Mouse (Mus musculus): ENCODE data around the gene Ldb1.

- no peak for TF ChIP-seq EP300 (optimal IDR thresholded peaks at IDR 0.05)
- no peak for TF ChIP-seq CTCF (IDR thresholded peaks at IDR 0.05; ENCODE audit: low read depth)
These were observed 15.4 kb downstream of the Ldb1 start for GRCm38 (mm10) chr19:46029652-46030051.
